Mouse (Mus musculus): ENCODE data around the gene Zfp583. TPM values are rescaled to one million over a fixed set of nuclear protein-coding genes. Genes with fewer than 3 reads are reported as not detected.
A peak's percentile ranks its signal among the peaks of the same experiment; 100 is the strongest.

The Zfp583 gene
- polyA plus RNA-seq, 1 experiment from 2014 or later: 2.1 TPM

GRCm38 (mm10) chr7:6285366-6285765 lies 45.7 kb downstream of the Zfp583 start:
- H3K27me3 ChIP-seq (replicated peaks): no peaks in the 10 kb centered on the region
- WGBS (ENCODE audit: insufficient replicate concordance): 70% methylated on average over 6 of the region's 6 CpGs
- ATAC-seq: no peak
- no peaks in the 10 kb centered on the region for H3K9me3 ChIP-seq (replicated peaks)
- peak overlapping the region; percentile 82; the same call in 1 of the 2 replicates for H3K27ac ChIP-seq
- H3K4me2 ChIP-seq: peak overlapping the region; percentile 88
- peak overlapping the region; percentile 67; the same call in 1 of the 2 replicates for H3K4me3 ChIP-seq
- H3K4me1 ChIP-seq: peaks cover 44% of the 10 kb centered on the region
- peak overlapping the region; percentile 71; the same call in 1 of the 2 replicates for H3K9ac ChIP-seq
- peaks cover 7% of the 10 kb centered on the region; the same call in 1 of the 2 replicates for H3K36me3 ChIP-seq

GRCm38 (mm10) chr7:6284442-6285012 lies 46.6 kb downstream of the Zfp583 start:
- 0 out of 2 replicates have a peak, but pooled peaks cover 1% of the 10 kb centered on the region for H3K36me3 ChIP-seq
- peak overlapping the region; percentile 79; the same call in 1 of the 2 replicates for H3K4me2 ChIP-seq
- H3K9me3 ChIP-seq (replicated peaks): no peaks in the 10 kb centered on the region
- no peak overlapping the region for H3K9ac ChIP-seq
- peaks cover 44% of the 10 kb centered on the region for H3K4me1 ChIP-seq
- WGBS (ENCODE audit: insufficient replicate concordance): 80% methylated on average over 4 of the region's 4 CpGs
- no peak overlapping the region for H3K27ac ChIP-seq
- no peak for ATAC-seq
- H3K27me3 ChIP-seq (replicated peaks): no peaks in the 10 kb centered on the region
- H3K4me3 ChIP-seq: no peak overlapping the region

GRCm38 (mm10) chr7:6283451-6284075 lies 47.5 kb downstream of the Zfp583 start:
- ATAC-seq: peak; percentile 41
- peaks cover 44% of the 10 kb centered on the region for H3K4me1 ChIP-seq

GRCm38 (mm10) chr7:6282749-6283148 lies 48.3 kb downstream of the Zfp583 start:
- ATAC-seq: no peak
- H3K4me2 ChIP-seq: peak overlapping the region; percentile 79
- H3K27ac ChIP-seq: peak overlapping the region; percentile 78
- no peaks in the 10 kb centered on the region for H3K9me3 ChIP-seq (replicated peaks)
- H3K27me3 ChIP-seq (replicated peaks): no peaks in the 10 kb centered on the region
- WGBS (ENCODE audit: insufficient replicate concordance): 0% methylated on average over 1 of the region's 1 CpGs
- peak overlapping the region; percentile 76 for H3K9ac ChIP-seq
- H3K4me1 ChIP-seq: peaks cover 44% of the 10 kb centered on the region
- no peaks in the 10 kb centered on the region for H3K36me3 ChIP-seq
- peak overlapping the region; percentile 68 for H3K4me3 ChIP-seq

More at GRCm38 (mm10) chr7:6283451-6284075, 47.5 kb downstream of the Zfp583 start:
- H3K4me3 ChIP-seq: peak overlapping the region; percentile 68
- peak overlapping the region; percentile 76 for H3K9ac ChIP-seq
- no peaks in the 10 kb centered on the region for H3K27me3 ChIP-seq (replicated peaks)
- H3K4me2 ChIP-seq: peak overlapping the region; percentile 79
- peak overlapping the region; percentile 78 for H3K27ac ChIP-seq
- WGBS (ENCODE audit: insufficient replicate concordance): 1% methylated on average over 23 of the region's 23 CpGs
- no peaks in the 10 kb centered on the region for H3K9me3 ChIP-seq (replicated peaks)
- H3K36me3 ChIP-seq: no peaks in the 10 kb centered on the region

- Histone ChIP-seq H3K27ac (no peak overlapping the region), H3K36me3 (no peaks in the 10 kb centered on the region), H3K4me2 (no peak overlapping the region), H3K4me3 (no peak overlapping the region), H3K9ac (no peak overlapping the region), H3K27me3 (replicated peaks) (no peaks in the 10 kb centered on the region), H3K4me1 (peaks cover 18% of the 10 kb centered on the region), H3K9me3 (replicated peaks) (no peaks in the 10 kb centered on the region)
- peak; percentile 85 for ATAC-seq
- WGBS (ENCODE audit: insufficient replicate concordance): 20% methylated on average over 3 of the region's 3 CpGs
Observed at GRCm38 (mm10) chr7:6277906-6278305, 53.2 kb downstream of the Zfp583 start.

GRCm38 (mm10) chr7:6265695-6266094 lies 65.4 kb downstream of the Zfp583 start:
- 42% methylated on average over 8 of the region's 8 CpGs for WGBS (ENCODE audit: insufficient replicate concordance)
- no peaks in the 10 kb centered on the region for H3K27me3 ChIP-seq (replicated peaks)
- no peak overlapping the region for H3K27ac ChIP-seq
- no peak overlapping the region for H3K4me3 ChIP-seq
- no peaks in the 10 kb centered on the region for H3K4me1 ChIP-seq
- H3K4me2 ChIP-seq: no peak overlapping the region
- H3K36me3 ChIP-seq: no peaks in the 10 kb centered on the region
- H3K9me3 ChIP-seq (replicated peaks): no peaks in the 10 kb centered on the region
- H3K9ac ChIP-seq: no peak overlapping the region
- no peak for ATAC-seq

Other genes starting within 250 kb of the Zfp583 start
- 17.3 and 18.0 TPM in 2 replicates for gene Zfp787, start 175.3 kb downstream of the Zfp583 start, polyA plus RNA-seq (2016; fragmentation: Nextera tagmentation; extraction: Ambion mirVana)
- 25.5 and 26.3 TPM in 2 replicates for gene Zfp444, start 159.1 kb downstream of the Zfp583 start, polyA plus RNA-seq (2016; fragmentation: Nextera tagmentation; extraction: Ambion mirVana)
- not detected in 2 replicates for gene Galp, start 134.2 kb downstream of the Zfp583 start, polyA plus RNA-seq (2016; fragmentation: Nextera tagmentation; extraction: Ambion mirVana)
- not detected in 2 replicates for gene Zscan5b, start 109.0 kb downstream of the Zfp583 start, polyA plus RNA-seq (2016; fragmentation: Nextera tagmentation; extraction: Ambion mirVana)
- gene Epp13, start 78.6 kb downstream of the Zfp583 start, polyA plus RNA-seq (2016; fragmentation: Nextera tagmentation; extraction: Ambion mirVana): not detected in 2 replicates
- gene Zfp667, start 44.7 kb downstream of the Zfp583 start, polyA plus RNA-seq (2016; fragmentation: Nextera tagmentation; extraction: Ambion mirVana): 8.1 and 8.2 TPM in 2 replicates
- gene Gm3854, start 12.5 kb upstream of the Zfp583 start, polyA plus RNA-seq (2016; fragmentation: Nextera tagmentation; extraction: Ambion mirVana): 0.50 and 0.57 TPM in 2 replicates
- 1.3 TPM in 2 replicates for gene Zfp78, start 32.0 kb upstream of the Zfp583 start, polyA plus RNA-seq (2016; fragmentation: Nextera tagmentation; extraction: Ambion mirVana)
- 1.7 TPM in 2 replicates for gene Zfp28, start 52.0 kb upstream of the Zfp583 start, polyA plus RNA-seq (2016; fragmentation: Nextera tagmentation; extraction: Ambion mirVana)
- gene Smim17, start 67.4 kb upstream of the Zfp583 start, polyA plus RNA-seq (2016; fragmentation: Nextera tagmentation; extraction: Ambion mirVana): 0.10 TPM in 1 of 2 replicates, not detected in the other
- not detected in 2 replicates for gene Gm20715, start 79.0 kb upstream of the Zfp583 start, polyA plus RNA-seq (2016; fragmentation: Nextera tagmentation; extraction: Ambion mirVana)
- gene Olfr1344, start 107.4 kb upstream of the Zfp583 start, polyA plus RNA-seq (2016; fragmentation: Nextera tagmentation; extraction: Ambion mirVana): not detected in 2 replicates
- gene Olfr1336, start 124.9 kb upstream of the Zfp583 start, polyA plus RNA-seq (2016; fragmentation: Nextera tagmentation; extraction: Ambion mirVana): not detected in 2 replicates
- gene Olfr1346, start 135.8 kb upstream of the Zfp583 start, polyA plus RNA-seq (2016; fragmentation: Nextera tagmentation; extraction: Ambion mirVana): not detected in 2 replicates
- not detected in 2 replicates for gene Olfr5, start 155.7 kb upstream of the Zfp583 start, polyA plus RNA-seq (2016; fragmentation: Nextera tagmentation; extraction: Ambion mirVana)
- gene Olfr1347, start 168.5 kb upstream of the Zfp583 start, polyA plus RNA-seq (2016; fragmentation: Nextera tagmentation; extraction: Ambion mirVana): not detected in 2 replicates
- gene Olfr1348, start 177.5 kb upstream of the Zfp583 start, polyA plus RNA-seq (2016; fragmentation: Nextera tagmentation; extraction: Ambion mirVana): not detected in 2 replicates
- not detected in 2 replicates for gene Olfr1349, start 191.7 kb upstream of the Zfp583 start, polyA plus RNA-seq (2016; fragmentation: Nextera tagmentation; extraction: Ambion mirVana)
- not detected in 2 replicates for gene Olfr1350, start 233.6 kb upstream of the Zfp583 start, polyA plus RNA-seq (2016; fragmentation: Nextera tagmentation; extraction: Ambion mirVana)